Mouse (Mus musculus) hindbrain, embryonic 10.5 days (tissue): ENCODE data around the gene Fbxo21. TPM values are rescaled to one million over a fixed set of nuclear protein-coding genes. Genes with fewer than 3 reads are reported as not detected.

ENCODE experiments used
- DNase-seq: peaks from one replicate; pipeline ENCODE4 v3.0.0-alpha.2; 2017; ENCODE audit warnings: low spot score
- H3K27ac ChIP-seq: fragments of 300-500 bp; sonication (generic); 2 replicates; pipeline ENCODE4 v1.5.1; 2016; ENCODE audit warnings: mild to moderate bottlenecking, moderate library complexity
- H3K27me3 ChIP-seq: fragments of 300-500 bp; sonication (generic); 2 replicates; pipeline ENCODE4 v1.6.1; 2016; ENCODE audit warnings: mild to moderate bottlenecking; ENCODE audit not compliant: poor library complexity, insufficient read depth, severe bottlenecking
- H3K36me3 ChIP-seq: fragments of 300-500 bp; sonication (generic); 2 replicates; pipeline ENCODE4 v1.6.1; 2016; ENCODE audit warnings: mild to moderate bottlenecking, moderate library complexity
- H3K4me1 ChIP-seq: fragments of 300-500 bp; sonication (generic); replicated peaks from 2 replicates; pipeline ENCODE4 v1.6.1; 2016; ENCODE audit warnings: mild to moderate bottlenecking
- H3K4me3 ChIP-seq: fragments of 300-500 bp; sonication (generic); 2 replicates; pipeline ENCODE4 v1.5.1; 2016; ENCODE audit warnings: mild to moderate bottlenecking, moderate library complexity
- H3K9me3 ChIP-seq: fragments of 300-500 bp; sonication (generic); 2 replicates; pipeline ENCODE4 v1.6.1; 2016; ENCODE audit warnings: mild to moderate bottlenecking, moderate library complexity
- WGBS: fragments of 180-500 bp; shearing (Covaris S2); methylation state at CpG from one replicate; pipeline ENCODE4 v1.1.7; 2016; 5-methylcytosine and 5-hydroxymethylcytosine counted together
- polyA plus RNA-seq: library from polyadenylated mRNA; unstranded; fragments of >200 nt; fragmentation: Nextera tagmentation; extraction: Ambion mirVana; gene quantifications from 2 replicates; pipeline ENCODE4 v1.2.1, GENCODE M21; 2016

Fbxo21 gene
- polyA plus RNA-seq, 1 experiment from 2014 or later: 117 TPM

DNA sequence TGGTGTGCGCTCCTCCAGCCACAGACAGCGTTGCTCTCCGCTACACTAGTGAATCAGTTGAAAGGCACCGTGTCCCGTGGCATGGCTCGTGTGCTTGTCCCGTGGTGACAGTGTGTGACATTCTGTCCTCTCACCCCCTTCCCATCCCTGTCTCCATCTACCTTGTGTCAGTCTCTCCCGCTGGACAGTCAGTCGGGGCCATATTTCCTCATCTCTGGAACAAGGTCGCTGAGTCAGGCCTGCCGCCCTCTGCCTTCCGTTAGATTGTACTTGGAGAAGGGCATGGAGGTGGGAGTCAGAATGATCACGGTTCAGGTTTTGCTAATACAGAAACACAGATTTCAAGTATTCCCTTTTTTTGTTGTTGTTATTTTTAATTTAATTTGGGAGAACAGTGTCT, 31.8 kb downstream of the Fbxo21 start:
- H3K9me3 ChIP-seq: no peaks in the 10 kb centered on the region
- no peak overlapping the region for H3K4me3 ChIP-seq
- no peak overlapping the region for H3K27ac ChIP-seq
- H3K36me3 ChIP-seq: peaks cover 80% of the 10 kb centered on the region
- H3K27me3 ChIP-seq: no peaks in the 10 kb centered on the region
- 93% methylated on average over 13 of the region's 13 CpGs for WGBS
- peaks cover 7% of the 10 kb centered on the region; the same call in 1 of the 2 replicates for H3K4me1 ChIP-seq
- DNase-seq: no peak

DNA sequence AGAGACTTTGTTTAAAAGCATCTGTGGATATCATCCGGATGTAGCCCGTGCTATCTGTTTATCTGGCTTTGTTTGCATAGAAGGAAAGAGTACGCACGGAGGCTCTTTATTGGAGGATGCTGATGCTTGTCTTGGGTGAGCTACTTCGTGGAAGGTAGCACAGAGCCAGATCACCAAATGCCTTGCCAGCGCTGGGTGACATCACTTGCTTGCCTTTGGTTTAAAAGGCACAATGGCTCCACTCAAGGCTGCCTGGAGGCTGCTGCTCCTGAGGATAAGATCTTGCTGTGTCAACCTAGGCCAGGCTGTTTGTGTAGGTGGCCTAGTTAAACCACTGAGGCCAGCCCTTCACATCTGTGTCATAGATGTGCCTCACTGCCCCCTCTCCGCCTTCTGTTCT, 34.3 kb downstream of the Fbxo21 start:
- H3K27me3 ChIP-seq: no peaks in the 10 kb centered on the region
- H3K27ac ChIP-seq: no peak overlapping the region
- no peak overlapping the region for H3K4me3 ChIP-seq
- H3K9me3 ChIP-seq: no peaks in the 10 kb centered on the region
- DNase-seq: no peak
- peaks cover 54% of the 10 kb centered on the region for H3K36me3 ChIP-seq
- peaks cover 18% of the 10 kb centered on the region for H3K4me1 ChIP-seq
- WGBS: 88% methylated on average over 7 of the region's 7 CpGs

- whole genome bisulfite sequencing: 74% methylated on average over 7 of the region's 7 CpGs
- Histone ChIP-seq H3K27ac (no peak overlapping the region), H3K9me3 (no peaks in the 10 kb centered on the region), H3K4me1 (peaks cover 18% of the 10 kb centered on the region), H3K4me3 (no peak overlapping the region), H3K27me3 (no peaks in the 10 kb centered on the region), H3K36me3 (peaks cover 45% of the 10 kb centered on the region)
- DNase-seq: no peak
Observed at GRCm38 (mm10) chr5:118011796-118012195, 35.3 kb downstream of the Fbxo21 start.

DNA sequence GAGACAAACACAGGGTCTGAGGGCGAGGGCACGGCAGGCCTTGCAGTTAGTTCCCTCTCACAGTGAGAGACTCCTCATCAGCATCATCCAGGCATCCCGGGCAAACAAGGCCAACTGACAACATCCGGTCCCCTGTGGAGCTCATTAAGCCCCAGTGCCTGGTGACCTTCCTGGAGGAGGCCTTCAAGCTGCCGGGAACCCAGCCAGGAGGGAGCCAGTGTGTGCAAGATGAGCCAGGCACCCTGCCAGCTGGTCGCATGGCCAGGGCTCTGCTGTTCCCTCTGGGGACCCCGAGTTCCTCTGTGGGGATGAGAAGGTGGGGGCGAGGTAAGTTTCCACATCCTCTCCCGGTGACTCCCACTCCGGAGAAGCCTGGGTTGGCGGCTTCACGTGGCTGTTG, 38.5 kb downstream of the Fbxo21 start:
- H3K36me3 ChIP-seq: peaks cover 15% of the 10 kb centered on the region
- H3K27me3 ChIP-seq: peaks cover 8% of the 10 kb centered on the region
- peaks cover 29% of the 10 kb centered on the region for H3K4me1 ChIP-seq
- 21% methylated on average over 12 of the region's 12 CpGs for WGBS
- peak overlapping the region; percentile 42 for H3K27ac ChIP-seq
- H3K4me3 ChIP-seq: no peak overlapping the region
- no peak for DNase-seq
- H3K9me3 ChIP-seq: no peaks in the 10 kb centered on the region

DNA sequence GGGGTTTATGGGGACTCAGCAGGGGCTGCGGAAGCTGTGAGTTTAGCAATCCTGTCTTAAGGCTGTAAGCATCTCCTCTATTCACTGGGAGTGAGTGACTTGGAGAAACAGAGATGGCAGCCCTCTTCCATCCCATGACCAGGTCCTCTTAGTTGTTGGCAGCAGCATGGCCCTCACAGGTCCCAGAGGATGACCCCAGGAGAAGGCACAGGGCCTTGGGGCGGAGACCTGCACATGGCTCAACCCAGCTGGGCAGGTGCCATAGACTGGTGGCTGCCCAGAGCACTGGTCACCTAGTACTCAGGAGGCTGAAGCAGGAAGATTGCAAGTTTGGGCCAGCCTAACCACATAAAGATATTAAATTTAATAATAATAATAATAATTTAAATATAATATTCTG, 39.1 kb downstream of the Fbxo21 start:
- peaks cover 30% of the 10 kb centered on the region for H3K4me1 ChIP-seq
- 98% methylated on average over 2 of the region's 2 CpGs for WGBS
- H3K27ac ChIP-seq: no peak overlapping the region
- no peak overlapping the region for H3K4me3 ChIP-seq
- peaks cover 13% of the 10 kb centered on the region for H3K27me3 ChIP-seq
- no peaks in the 10 kb centered on the region for H3K9me3 ChIP-seq
- H3K36me3 ChIP-seq: peaks cover 8% of the 10 kb centered on the region
- DNase-seq: no peak

DNA sequence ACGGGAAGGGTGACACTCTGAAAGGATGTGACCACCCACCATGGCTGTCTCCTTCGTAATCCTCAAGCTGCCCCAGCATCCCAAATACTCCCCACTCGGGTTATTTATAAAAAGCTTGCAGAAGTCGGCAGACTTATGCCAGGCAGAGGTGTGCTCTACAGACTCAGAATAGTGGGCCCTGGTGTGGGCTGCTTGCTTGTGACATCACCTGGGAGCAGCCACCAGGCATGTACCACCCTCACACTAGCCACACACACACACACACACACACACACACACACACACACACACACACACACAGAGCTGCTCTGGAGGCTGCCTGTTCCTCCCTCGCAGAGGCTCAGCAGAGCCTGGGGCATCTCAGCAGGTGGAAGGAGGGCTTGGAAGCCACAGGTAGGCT, 41.0 kb downstream of the Fbxo21 start:
- Histone ChIP-seq H3K4me1 (peaks cover 26% of the 10 kb centered on the region), H3K4me3 (no peak overlapping the region), H3K27me3 (peaks cover 13% of the 10 kb centered on the region), H3K9me3 (no peaks in the 10 kb centered on the region), H3K36me3 (no peaks in the 10 kb centered on the region), H3K27ac (no peak overlapping the region)
- WGBS: 73% methylated on average over 5 of the region's 5 CpGs
- no peak for DNase-seq

DNA sequence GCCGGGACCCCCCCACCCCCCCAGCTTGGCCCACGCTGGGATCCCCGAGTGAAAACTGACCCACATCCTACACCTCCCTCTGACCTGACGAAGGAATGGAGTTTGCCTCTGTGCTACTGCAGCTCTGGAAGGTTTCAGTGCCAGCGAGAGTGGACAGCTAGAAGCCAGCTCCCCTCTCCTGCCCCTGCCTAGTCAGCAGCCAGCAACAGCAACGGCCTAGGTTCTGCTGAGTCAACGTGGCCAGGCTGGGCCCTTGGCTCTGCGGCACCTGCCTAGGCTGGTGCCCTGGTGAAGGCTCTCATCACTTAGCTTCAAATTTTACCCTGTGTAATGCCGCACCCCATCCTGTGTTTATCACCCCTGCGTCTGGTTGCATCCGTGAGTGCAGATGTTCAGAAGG, 43.4 kb downstream of the Fbxo21 start:
- no peak overlapping the region for H3K4me3 ChIP-seq
- no peak overlapping the region for H3K27ac ChIP-seq
- DNase-seq: no peak
- H3K9me3 ChIP-seq: no peaks in the 10 kb centered on the region
- peaks cover 18% of the 10 kb centered on the region for H3K4me1 ChIP-seq
- H3K36me3 ChIP-seq: no peaks in the 10 kb centered on the region
- H3K27me3 ChIP-seq: peaks cover 15% of the 10 kb centered on the region
- 76% methylated on average over 11 of the region's 11 CpGs for WGBS

DNA sequence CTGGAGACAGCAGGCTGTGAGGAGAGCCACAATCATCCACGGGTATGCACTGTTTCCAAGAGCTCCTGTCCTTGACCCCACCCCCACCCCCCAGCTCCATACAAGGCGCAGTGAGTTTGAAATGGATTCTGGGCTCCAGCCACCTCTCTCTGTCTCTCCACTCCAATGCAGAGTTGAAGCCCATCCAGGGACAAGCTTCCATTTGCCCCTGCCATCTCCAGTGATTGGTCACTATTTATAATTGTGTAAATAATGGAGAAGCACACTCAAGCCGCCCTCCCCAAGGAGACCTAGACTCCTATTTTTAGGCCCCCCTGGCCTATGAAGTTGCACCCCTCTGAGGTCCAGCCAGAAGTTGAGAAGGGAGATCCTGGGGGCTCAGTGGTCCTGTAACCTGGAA, 46.5 kb downstream of the Fbxo21 start:
- Histone ChIP-seq H3K4me3 (no peak overlapping the region), H3K36me3 (no peaks in the 10 kb centered on the region), H3K9me3 (no peaks in the 10 kb centered on the region), H3K27me3 (peaks cover 42% of the 10 kb centered on the region), H3K27ac (no peak overlapping the region), H3K4me1 (peaks cover 34% of the 10 kb centered on the region)
- no peak for DNase-seq
- WGBS: 87% methylated on average over 3 of the region's 3 CpGs

DNA sequence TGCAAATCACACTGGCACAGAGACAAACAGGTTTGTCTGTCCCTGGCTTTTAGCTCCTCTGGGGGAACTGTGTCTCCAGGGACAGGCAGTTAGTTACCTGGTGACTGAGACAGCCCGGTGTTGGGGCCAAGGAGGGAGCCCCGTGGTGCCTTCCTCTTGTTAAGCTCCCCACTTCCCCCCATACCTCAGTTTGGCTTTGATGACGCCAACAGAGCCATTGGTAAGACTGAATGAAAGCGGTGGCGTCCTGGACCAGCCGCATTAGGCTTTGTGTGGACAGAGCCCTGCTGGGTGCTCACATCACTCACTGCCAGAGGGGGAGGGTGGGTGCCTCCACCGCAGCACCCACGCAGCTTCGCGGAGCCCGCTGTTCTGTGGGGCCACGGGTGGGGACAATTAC, 49.4 kb downstream of the Fbxo21 start:
- no peaks in the 10 kb centered on the region for H3K36me3 ChIP-seq
- no peaks in the 10 kb centered on the region; the same call in 1 of the 2 replicates for H3K9me3 ChIP-seq
- no peak overlapping the region for H3K27ac ChIP-seq
- peaks cover 45% of the 10 kb centered on the region for H3K4me1 ChIP-seq
- peak overlapping the region; percentile 69; the same call in 1 of the 2 replicates for H3K4me3 ChIP-seq
- H3K27me3 ChIP-seq: peaks cover 61% of the 10 kb centered on the region
- no peak for DNase-seq
- 2% methylated on average over 12 of the region's 12 CpGs for WGBS

DNA sequence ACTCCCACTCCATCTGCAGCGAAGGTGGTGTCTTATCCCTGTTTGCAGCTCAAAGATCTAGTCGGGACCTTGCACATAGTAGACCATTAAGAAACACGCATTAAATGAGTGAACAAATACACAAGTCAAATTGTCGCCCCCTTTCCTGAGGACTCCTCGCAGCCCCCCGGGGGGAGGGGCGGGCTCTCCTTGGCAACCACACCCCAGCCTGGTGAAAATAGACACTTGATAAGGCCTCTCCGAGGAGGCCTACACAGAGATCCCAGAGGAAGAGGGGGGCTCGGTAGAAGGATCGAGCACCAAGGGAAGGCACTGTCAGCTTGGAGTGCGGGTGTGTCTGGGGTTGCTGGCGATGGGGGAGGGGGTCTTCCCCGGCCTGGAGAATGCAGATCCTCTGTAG, 49.8 kb downstream of the Fbxo21 start:
- peak; percentile 18 for DNase-seq
- H3K27ac ChIP-seq: no peak overlapping the region
- H3K4me1 ChIP-seq: peaks cover 49% of the 10 kb centered on the region
- H3K27me3 ChIP-seq: peaks cover 65% of the 10 kb centered on the region
- WGBS: 1% methylated on average over 13 of the region's 13 CpGs
- H3K9me3 ChIP-seq: no peaks in the 10 kb centered on the region; the same call in 1 of the 2 replicates
- H3K36me3 ChIP-seq: no peaks in the 10 kb centered on the region
- H3K4me3 ChIP-seq: peak overlapping the region; percentile 69; the same call in 1 of the 2 replicates

DNA sequence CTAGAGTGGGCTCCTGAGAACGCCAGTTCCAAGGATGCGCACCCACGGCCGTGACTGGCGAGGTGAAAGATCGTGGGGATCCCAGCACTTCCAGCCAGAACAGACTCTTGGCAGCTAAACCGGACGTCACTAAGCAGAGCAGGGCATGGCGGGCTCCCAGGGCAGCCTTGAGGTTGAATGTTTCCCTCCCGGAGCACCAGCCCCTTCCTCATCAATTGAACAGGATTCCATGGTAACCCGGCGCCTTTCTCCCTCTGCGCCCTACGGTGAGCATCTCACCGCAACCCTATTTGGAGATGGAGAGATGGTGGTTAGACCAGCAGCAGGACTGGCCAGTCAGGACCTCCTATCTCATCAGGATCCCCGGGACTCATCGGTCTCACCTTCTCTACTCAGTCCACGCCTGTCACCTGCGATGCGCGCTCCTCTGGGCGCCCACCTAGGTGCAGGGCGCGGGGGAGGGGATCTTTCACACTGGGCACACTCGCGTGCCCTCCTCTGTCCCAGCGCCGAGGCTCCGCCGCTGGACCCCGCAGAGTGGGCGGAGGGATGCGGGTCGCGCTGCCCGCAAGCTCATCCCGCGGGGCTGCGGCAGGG, 50.7 kb downstream of the Fbxo21 start:
- peak overlapping the region; percentile 59; the same call in 1 of the 2 replicates for H3K27ac ChIP-seq
- peak; percentile 40 for DNase-seq
- H3K4me1 ChIP-seq: peaks cover 54% of the 10 kb centered on the region
- H3K36me3 ChIP-seq: no peaks in the 10 kb centered on the region
- H3K4me3 ChIP-seq: peak overlapping the region; percentile 69
- WGBS: under 1% methylated on average over 39 of the region's 39 CpGs
- peaks cover 70% of the 10 kb centered on the region for H3K27me3 ChIP-seq
- H3K9me3 ChIP-seq: no peaks in the 10 kb centered on the region; the same call in 1 of the 2 replicates

DNA sequence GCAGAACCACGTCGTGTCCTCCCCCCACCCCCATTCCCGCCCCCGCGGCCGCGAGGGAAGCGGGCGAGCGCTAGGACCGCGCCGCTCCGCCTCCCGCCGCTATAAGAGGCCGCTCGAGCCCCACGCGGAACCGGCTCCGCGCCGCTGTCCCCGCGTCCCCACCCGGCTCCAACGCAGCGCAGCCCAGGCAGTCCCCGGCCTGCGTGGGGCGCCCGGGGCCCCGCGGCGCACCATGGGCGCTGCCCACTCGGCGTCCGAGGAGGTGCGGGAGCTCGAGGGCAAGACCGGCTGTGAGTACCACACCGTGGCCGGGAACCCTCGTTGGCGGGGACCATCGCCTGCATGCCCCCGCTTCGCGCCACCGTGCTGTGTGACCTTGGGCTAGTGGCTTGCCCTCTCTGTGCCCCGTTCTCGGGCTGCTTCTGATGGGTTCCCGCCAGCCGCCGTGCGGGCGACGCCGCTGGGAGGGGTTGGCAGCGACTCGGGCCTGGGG, 51.2 kb downstream of the Fbxo21 start, which contains the start of gene Tesc:
Gene Tesc, plus strand, starts transcription at position 46 of the 493 bp plus-strand sequence.
- Histone ChIP-seq H3K4me1 (peaks cover 54% of the 10 kb centered on the region), H3K27me3 (peaks cover 70% of the 10 kb centered on the region), H3K4me3 (peak within 1 kb of the TSS; percentile 69), H3K36me3 (no peaks in the 10 kb centered on the region), H3K9me3 (no peaks in the 10 kb centered on the region; the same call in 1 of the 2 replicates), H3K27ac (peak within 1 kb of the TSS; percentile 59; the same call in 1 of the 2 replicates)
- WGBS: under 1% methylated on average over 63 of the region's 63 CpGs
- peak; percentile 34 for DNase-seq

GRCm38 (mm10) chr5:118028191-118029034, 51.9 kb downstream of the Fbxo21 start:
- Histone ChIP-seq H3K36me3 (no peaks in the 10 kb centered on the region), H3K27ac (peak overlapping the region; percentile 59; the same call in 1 of the 2 replicates), H3K9me3 (no peaks in the 10 kb centered on the region; the same call in 1 of the 2 replicates), H3K27me3 (peaks cover 70% of the 10 kb centered on the region), H3K4me3 (peak overlapping the region; percentile 69), H3K4me1 (peaks cover 57% of the 10 kb centered on the region)
- DNase-seq: no peak
- 2% methylated on average over 79 of the region's 79 CpGs for WGBS
